Mouse (Mus musculus) layer of hippocampus, postnatal 25 days (tissue): Measurements from ENCODE around the gene Gm10518. TPM values are rescaled to one million over a fixed set of nuclear protein-coding genes. Genes with fewer than 3 reads are reported as not detected.

Experiments
- DNase-seq, 2 experiments: peaks; one replicate each; pipeline ENCODE4 v3.0.0; 2022; ENCODE audit warnings: mixed read lengths in 2 of 2, low spot score in 1 of 2; ENCODE audit errors: extremely low spot score in 1 of 2
- total RNA-seq, 2 experiments: library from RNA; stranded (reverse); gene quantifications; 2 replicates each; pipeline ENCODE4 v1.2.3; 2021

Gene Gm10518
- total RNA-seq, 2 experiments from 2014 or later = not detected

- no peak for DNase-seq
Measured at GRCm38 (mm10) chr1:179832710-179833240, 29.6 kb downstream of the Gm10518 start.

GRCm38 (mm10) chr1:179833596-179833995 is 30.4 kb downstream of the Gm10518 start:
- DNase-seq = no peak

GRCm38 (mm10) chr1:179835753-179836425 is 32.7 kb downstream of the Gm10518 start:
- DNase-seq = no peak

GRCm38 (mm10) chr1:179836426-179837404 is 33.5 kb downstream of the Gm10518 start:
- no peak for DNase-seq

- DNase-seq = no peak
Measured at GRCm38 (mm10) chr1:179842568-179842967, 39.4 kb downstream of the Gm10518 start.

- DNase-seq = no peak
Measured at GRCm38 (mm10) chr1:179843981-179844380, 40.8 kb downstream of the Gm10518 start.

- peak; percentile 26 to 47 for DNase-seq
Measured at GRCm38 (mm10) chr1:179844894-179845293, 41.7 kb downstream of the Gm10518 start.

- no peak for DNase-seq
Measured at GRCm38 (mm10) chr1:179845832-179846499, 42.8 kb downstream of the Gm10518 start.

GRCm38 (mm10) chr1:179847173-179847572 is 44.0 kb downstream of the Gm10518 start:
- no peak for DNase-seq

- peak; percentile 76 to 97 for DNase-seq
Measured at GRCm38 (mm10) chr1:179847759-179848389, 44.7 kb downstream of the Gm10518 start.

- DNase-seq = peak in 1 of 2 experiments; percentile 37
Measured at GRCm38 (mm10) chr1:179853421-179853820, 50.2 kb downstream of the Gm10518 start.

Other genes starting within 250 kb of the Gm10518 start
- gene Sccpdh, start 135.2 kb upstream of the Gm10518 start, total RNA-seq = 10 to 100 TPM; 60.1 to 68.5 TPM
- under 1 TPM; 0.14 to 0.34 TPM for gene Kif28, start 58.1 kb upstream of the Gm10518 start, total RNA-seq
- gene Ahctf1, start 304 bp downstream of the Gm10518 start, total RNA-seq = 10 to 100 TPM; 32.4 to 34.2 TPM
- gene Cdc42bpa, start 157.1 kb downstream of the Gm10518 start, total RNA-seq = 100 to 1,000 TPM; 204 to 246 TPM